Mouse (Mus musculus) adrenal gland, adult 2 months (tissue): ENCODE results near the gene Gm43518. TPM values are rescaled to one million over a fixed set of nuclear protein-coding genes. Genes with fewer than 3 reads are reported as not detected.

Experiments
- DNase-seq: peaks from one replicate; pipeline ENCODE4 v3.0.0; 2021
- polyA plus RNA-seq: library from polyadenylated mRNA; depleted of rRNA; stranded (reverse); fragments of >200 nt; gene quantifications from 2 replicates; pipeline ENCODE4 v1.2.3, GENCODE M21; 2012
- total RNA-seq, 2 experiments: library from RNA; stranded (reverse); gene quantifications; 2 replicates each; pipeline ENCODE4 v1.2.3; 2021

Gene Gm43518
- total and polyA plus RNA-seq, 3 experiments: 1.9 to 2.0 TPM; not detected in 1

GRCm38 (mm10) chr5:123933957-123934591, 6.9 kb downstream of the Gm43518 start:
- DNase-seq: no peak

GRCm38 (mm10) chr5:123935931-123936330, 8.7 kb downstream of the Gm43518 start:
- DNase-seq: no peak

DNA sequence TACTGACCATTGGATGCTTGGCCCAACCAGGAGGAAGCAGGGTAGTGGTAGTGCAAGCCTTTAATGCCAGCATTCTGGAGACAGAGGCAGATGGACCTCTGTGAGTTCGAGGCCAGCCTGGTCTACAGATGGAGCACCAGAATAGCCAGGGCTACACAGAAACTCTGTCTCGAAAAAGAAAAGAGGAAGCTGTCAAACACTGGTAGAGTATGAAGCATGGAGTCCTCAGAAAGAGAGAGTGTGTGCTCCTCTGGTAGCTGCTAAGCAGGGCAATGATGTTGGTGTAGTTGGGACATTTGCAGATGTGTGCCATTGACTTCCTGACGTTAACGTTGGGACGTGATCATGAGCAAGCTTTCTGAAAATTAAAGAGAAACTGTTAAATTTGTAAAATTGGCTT, 11.3 kb downstream of the Gm43518 start:
- no peak for DNase-seq

GRCm38 (mm10) chr5:123946546-123946945, 19.3 kb downstream of the Gm43518 start:
- no peak for DNase-seq

DNA sequence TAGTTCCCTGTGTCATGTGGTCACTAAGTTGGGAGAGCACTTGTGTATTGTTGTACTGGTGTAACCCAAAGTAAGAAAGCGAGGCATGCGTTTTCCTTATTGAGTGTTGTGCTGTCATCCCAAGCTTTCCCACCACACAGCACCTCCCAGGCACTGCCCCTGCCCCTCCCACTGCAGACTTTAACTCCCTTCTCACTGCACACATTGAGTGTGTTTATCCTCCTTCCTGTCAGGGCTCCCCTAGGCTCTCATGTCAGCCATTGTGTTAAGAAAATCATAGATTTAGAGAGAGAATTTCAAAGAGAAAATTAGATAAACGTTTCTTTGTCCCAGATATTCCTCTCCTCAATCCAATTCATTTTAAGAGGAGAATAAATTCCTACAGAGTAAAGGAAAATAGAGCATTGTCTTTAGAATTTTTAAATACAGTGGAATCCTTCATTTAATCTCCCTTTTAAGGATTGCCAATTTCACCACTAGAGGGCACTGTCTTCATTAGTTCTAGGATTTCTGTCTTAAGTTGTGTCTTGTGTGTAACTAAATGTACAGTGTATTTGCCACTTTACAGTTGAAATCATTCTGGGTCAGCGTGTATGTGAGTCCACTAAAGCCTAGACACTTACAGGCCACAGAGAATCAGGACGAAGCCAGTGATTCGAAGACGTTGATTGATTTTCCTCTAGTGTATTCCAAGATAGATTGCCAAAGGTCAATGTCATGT, 20.0 kb downstream of the Gm43518 start:
- no peak for DNase-seq

GRCm38 (mm10) chr5:123952365-123953045, 25.3 kb downstream of the Gm43518 start:
- DNase-seq: no peak

DNA sequence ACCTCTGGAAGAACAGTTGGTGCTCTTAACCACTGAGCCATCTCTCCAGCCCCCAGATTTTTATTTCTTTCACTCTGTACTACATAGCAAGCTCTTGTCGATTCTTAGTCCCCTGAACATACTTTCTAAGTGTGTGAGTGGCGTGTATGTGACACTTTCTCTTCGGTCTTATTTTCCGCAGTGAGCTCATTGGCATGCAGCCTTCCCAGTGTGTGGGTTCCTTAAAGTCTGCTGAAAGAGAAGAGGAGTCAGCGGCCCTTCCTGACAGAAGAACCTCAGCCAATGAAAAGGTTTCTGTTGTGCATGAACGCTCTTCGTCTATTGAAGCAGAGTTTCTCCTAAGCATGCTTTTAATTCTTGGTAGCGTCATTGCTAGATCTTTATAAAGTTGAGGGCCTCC, 30.0 kb downstream of the Gm43518 start:
- no peak for DNase-seq

GRCm38 (mm10) chr5:123959018-123959417, 31.8 kb downstream of the Gm43518 start:
- DNase-seq: no peak

- DNase-seq: no peak
Observed at GRCm38 (mm10) chr5:123960129-123960528, 32.9 kb downstream of the Gm43518 start.

- DNase-seq: no peak
Observed at GRCm38 (mm10) chr5:123961046-123961445, 33.8 kb downstream of the Gm43518 start.

DNA sequence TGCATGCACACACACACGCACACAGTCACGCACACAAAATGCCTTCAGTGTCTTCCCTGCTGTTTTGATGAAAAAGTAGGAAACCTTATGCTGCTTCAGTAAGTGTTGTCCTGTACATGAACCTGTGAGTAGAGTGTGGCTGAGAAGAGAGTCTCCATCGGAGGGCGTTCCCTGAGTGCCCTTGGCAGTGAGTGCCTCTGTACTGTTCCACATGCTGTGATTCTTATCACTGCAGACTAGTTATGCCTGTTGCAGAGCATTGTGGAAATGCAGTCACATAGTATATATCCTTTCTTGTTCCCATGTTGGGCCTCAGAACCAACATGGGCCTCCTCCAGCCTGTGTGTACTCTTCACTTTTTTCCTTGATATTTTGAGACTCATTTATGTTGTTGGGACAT, 37.0 kb downstream of the Gm43518 start:
- no peak for DNase-seq

GRCm38 (mm10) chr5:123966759-123967158, 39.5 kb downstream of the Gm43518 start:
- no peak for DNase-seq

DNA sequence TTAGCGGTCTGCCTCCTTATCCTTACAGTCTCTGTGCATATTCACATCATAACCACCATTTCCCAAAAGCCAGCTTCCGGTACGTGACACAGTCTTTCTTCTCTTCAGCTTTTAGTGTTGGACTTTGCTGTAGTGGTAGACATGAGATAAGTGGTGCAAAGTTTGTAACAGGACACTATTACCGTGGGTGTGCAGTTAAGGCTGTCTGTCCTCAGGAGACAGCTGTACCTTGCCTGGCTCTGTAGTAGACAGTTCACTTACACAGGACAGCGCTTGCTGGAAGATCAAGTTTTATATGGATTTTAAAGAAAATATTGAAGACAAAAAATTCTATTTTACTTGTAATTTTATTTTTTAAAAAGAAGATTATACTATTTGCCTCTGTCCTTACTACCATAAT, 41.2 kb downstream of the Gm43518 start:
- no peak for DNase-seq

DNA sequence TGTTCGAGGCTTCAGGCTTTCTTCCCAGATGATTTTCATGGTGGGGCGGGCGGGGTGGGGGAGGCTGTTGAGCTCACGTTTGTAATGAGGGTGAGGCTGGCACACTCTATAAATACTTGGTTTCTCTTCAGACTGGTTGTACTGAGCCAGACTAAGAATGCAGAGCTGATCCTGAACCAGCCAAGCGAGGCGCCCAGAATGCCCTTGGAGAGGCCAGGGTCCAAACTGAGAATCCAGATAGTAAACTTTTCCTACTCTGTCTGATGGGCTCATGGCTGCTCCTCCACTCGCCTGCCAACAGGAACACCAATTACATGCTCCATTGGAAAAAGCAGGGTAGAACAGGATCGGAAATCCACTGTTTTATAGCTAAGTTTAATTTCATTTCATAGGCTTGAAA, 42.0 kb downstream of the Gm43518 start:
- DNase-seq: no peak

DNA sequence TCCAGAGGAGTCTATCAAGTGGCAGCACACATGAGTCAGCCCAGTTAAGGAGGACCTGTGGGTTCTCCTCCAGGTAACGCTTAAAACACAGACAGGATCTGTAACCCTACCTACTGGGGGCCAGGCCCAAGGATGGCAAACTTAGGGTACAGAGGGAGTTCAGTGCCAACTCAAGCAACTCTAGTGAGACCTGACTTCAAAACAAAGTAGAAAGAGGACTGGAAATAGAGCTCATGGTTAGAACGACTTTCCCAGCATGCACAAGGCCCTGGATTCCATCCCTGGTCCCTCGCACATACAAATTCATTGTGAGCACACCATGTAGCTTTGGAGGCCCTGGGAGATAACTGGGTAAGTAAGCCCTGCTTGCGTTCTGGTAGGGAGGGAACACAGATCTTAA, 43.4 kb downstream of the Gm43518 start:
- no peak for DNase-seq

DNA sequence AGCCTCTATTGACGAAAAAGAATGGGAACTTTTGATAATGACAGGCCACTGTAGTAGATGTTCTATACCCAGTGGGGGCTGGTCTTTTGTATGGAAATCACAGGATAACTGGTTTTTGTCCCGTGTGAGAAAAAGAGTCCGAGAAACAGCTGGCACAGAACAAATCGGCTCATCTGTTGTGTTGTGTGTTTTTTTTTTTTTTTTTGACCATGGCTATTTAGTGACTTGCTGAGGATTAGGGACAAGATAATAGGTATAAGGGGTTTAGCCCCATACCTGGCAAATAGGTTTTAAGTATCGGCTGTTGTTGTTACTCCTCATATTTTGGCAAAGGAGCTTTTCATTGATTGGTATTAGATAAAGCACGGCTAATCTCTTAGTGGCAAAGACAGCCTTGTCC, 45.2 kb downstream of the Gm43518 start:
- no peak for DNase-seq

GRCm38 (mm10) chr5:123973299-123974178, 46.3 kb downstream of the Gm43518 start, which contains the start of gene Hip1r:
Hip1r (plus strand) TSS chr5:123973628.
- DNase-seq: peak; percentile 92

DNA sequence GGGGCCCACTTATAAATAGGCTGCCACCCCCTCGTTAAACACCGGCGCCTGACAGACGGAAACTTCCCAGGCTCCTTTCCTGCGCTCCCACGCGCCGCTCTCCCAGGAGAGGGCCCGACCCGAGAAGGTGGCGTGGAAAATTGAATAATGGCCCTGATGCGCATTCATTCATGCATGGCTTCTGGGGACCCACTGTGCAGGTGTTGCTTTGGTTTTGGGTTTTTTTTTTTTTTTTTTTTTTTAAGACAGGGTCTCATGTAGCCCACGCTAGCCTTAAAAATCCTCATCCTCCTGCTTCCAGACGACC, 46.9 kb downstream of the Gm43518 start:
- DNase-seq: no peak

GRCm38 (mm10) chr5:123974616-123975111, 47.4 kb downstream of the Gm43518 start:
- no peak for DNase-seq

GRCm38 (mm10) chr5:123975668-123976180, 48.5 kb downstream of the Gm43518 start:
- no peak for DNase-seq

- no peak for DNase-seq
Observed at GRCm38 (mm10) chr5:123977231-123977630, 50.0 kb downstream of the Gm43518 start.

DNA sequence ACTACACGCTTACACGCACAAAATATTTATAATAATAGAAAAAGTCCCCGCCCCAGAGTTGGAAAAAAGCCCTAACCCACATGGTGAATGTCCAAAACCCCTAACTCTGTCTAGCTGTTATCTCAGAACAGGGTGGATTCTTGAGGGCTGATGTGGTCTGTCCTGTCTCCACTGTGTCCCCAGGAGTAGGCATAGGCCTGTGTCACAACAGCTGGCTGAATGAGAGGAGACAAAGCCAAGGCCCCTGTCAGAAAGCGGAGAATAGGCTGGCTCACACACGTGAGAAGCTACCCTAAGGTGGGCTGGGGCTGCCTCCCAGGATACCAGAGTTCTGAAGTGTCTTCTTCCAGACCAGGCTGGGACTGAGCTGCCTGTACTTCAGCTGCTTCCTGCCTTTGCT, 50.9 kb downstream of the Gm43518 start:
- no peak for DNase-seq
